Mouse (Mus musculus) midbrain, embryonic 11.5 days (tissue): ENCODE data around the gene Jhy. TPM values are rescaled to one million over a fixed set of nuclear protein-coding genes. Genes with fewer than 3 reads are reported as not detected.

ENCODE experiments used
- ATAC-seq: fragments of 200-750 bp; cut with Nextera tagmentation; 2 replicates; pipeline ENCODE4 v1.8.0; 2017; ENCODE audit warnings: moderate TSS enrichment, moderate library complexity; ENCODE audit not compliant: low FRiP score
- DNase-seq: peaks from one replicate; pipeline ENCODE4 v3.0.0; 2015; ENCODE audit warnings: low spot score; ENCODE audit errors: missing footprints
- H3K27ac ChIP-seq: fragments of 300-500 bp; sonication (generic); 2 replicates; pipeline ENCODE4 v1.5.1; 2014; ENCODE audit warnings: low read depth, low read length
- H3K27me3 ChIP-seq: fragments of 300-500 bp; sonication (generic); 2 replicates; pipeline ENCODE4 v1.6.1; 2014; ENCODE audit warnings: mild to moderate bottlenecking, low read length, moderate library complexity, mixed read lengths; ENCODE audit not compliant: control insufficient read depth, insufficient read depth
- H3K36me3 ChIP-seq: fragments of 300-500 bp; sonication (generic); 2 replicates; pipeline ENCODE4 v1.6.1; 2014; ENCODE audit warnings: mild to moderate bottlenecking, low read length, moderate library complexity, mixed read lengths; ENCODE audit not compliant: control insufficient read depth, insufficient read depth
- H3K4me1 ChIP-seq: fragments of 300-500 bp; sonication (generic); 2 replicates; pipeline ENCODE4 v1.6.1; 2014; ENCODE audit warnings: low read length; ENCODE audit not compliant: control insufficient read depth, insufficient read depth
- H3K4me2 ChIP-seq: fragments of 300-500 bp; sonication (generic); 2 replicates; pipeline ENCODE4 v1.6.1; 2014; ENCODE audit warnings: mild to moderate bottlenecking, moderate library complexity
- H3K4me3 ChIP-seq: fragments of 300-500 bp; sonication (generic); 2 replicates; pipeline ENCODE4 v1.5.1; 2014; ENCODE audit warnings: low read depth, low read length
- H3K9ac ChIP-seq: fragments of 300-500 bp; sonication (generic); 2 replicates; pipeline ENCODE4 v1.6.1; 2014; ENCODE audit warnings: low read length
- H3K9me3 ChIP-seq: fragments of 300-500 bp; sonication (generic); 2 replicates; pipeline ENCODE4 v1.6.1; 2016; ENCODE audit warnings: low read length; ENCODE audit not compliant: control insufficient read depth
- WGBS: fragments of 180-500 bp; shearing (Covaris S2); extraction: QIAGEN DNeasy Blood & Tissue Kit; methylation state at CpG from one replicate; pipeline ENCODE4 v1.1.7; 2014; 5-methylcytosine and 5-hydroxymethylcytosine counted together
- polyA plus RNA-seq: library from polyadenylated mRNA; unstranded; fragments of >200 nt; fragmentation: Nextera tagmentation; extraction: Ambion mirVana; gene quantifications from 2 replicates; pipeline ENCODE4 v1.2.1, GENCODE M21; 2014

The Jhy gene
- polyA plus RNA-seq, 1 experiment from 2014 or later, result 3.4 TPM

GRCm38 (mm10) chr9:40989940-40990588 is 26.1 kb upstream of the Jhy start:
- no peaks in the 10 kb centered on the region for H3K9me3 ChIP-seq
- H3K36me3 ChIP-seq, result no peaks in the 10 kb centered on the region
- H3K4me1 ChIP-seq, result no peaks in the 10 kb centered on the region
- H3K9ac ChIP-seq, result no peak overlapping the region
- ATAC-seq, result peak; percentile 35; the same call in 1 of the 2 replicates
- H3K27me3 ChIP-seq, result no peaks in the 10 kb centered on the region
- DNase-seq, result peak; percentile 93
- H3K4me2 ChIP-seq, result no peak overlapping the region
- H3K27ac ChIP-seq, result no peak overlapping the region
- WGBS, result 45% methylated on average over 4 of the region's 4 CpGs
- no peak overlapping the region for H3K4me3 ChIP-seq

- WGBS, result 67% methylated on average over 3 of the region's 3 CpGs
- ATAC-seq (no peak), DNase-seq (no peak)
- Histone ChIP-seq H3K36me3 (no peaks in the 10 kb centered on the region), H3K27me3 (no peaks in the 10 kb centered on the region), H3K9me3 (no peaks in the 10 kb centered on the region), H3K4me3 (no peak overlapping the region), H3K4me1 (no peaks in the 10 kb centered on the region), H3K4me2 (no peak overlapping the region), H3K27ac (no peak overlapping the region), H3K9ac (no peak overlapping the region)
Measured at GRCm38 (mm10) chr9:40984313-40984712, 20.4 kb upstream of the Jhy start.

- DNase-seq, result no peak
- WGBS, result 90% methylated on average over 3 of the region's 3 CpGs
- ATAC-seq, result no peak
Measured at GRCm38 (mm10) chr9:40983758-40984157, 19.8 kb upstream of the Jhy start.

GRCm38 (mm10) chr9:40982480-40982879 is 18.6 kb upstream of the Jhy start:
- WGBS, result 40% methylated on average over 6 of the region's 6 CpGs
- no peak for DNase-seq
- no peak overlapping the region for H3K4me3 ChIP-seq

More at GRCm38 (mm10) chr9:40983758-40984157, 19.8 kb upstream of the Jhy start:
- Histone ChIP-seq H3K36me3 (no peaks in the 10 kb centered on the region), H3K4me1 (no peaks in the 10 kb centered on the region), H3K4me3 (no peak overlapping the region), H3K9me3 (no peaks in the 10 kb centered on the region), H3K27ac (no peak overlapping the region), H3K9ac (no peak overlapping the region), H3K4me2 (no peak overlapping the region), H3K27me3 (no peaks in the 10 kb centered on the region)

GRCm38 (mm10) chr9:40974042-40974801 is 10.3 kb upstream of the Jhy start:
- 80% methylated on average over 11 of the region's 11 CpGs for WGBS
- no peak for DNase-seq
- no peak overlapping the region for H3K27ac ChIP-seq

More at GRCm38 (mm10) chr9:40982480-40982879, 18.6 kb upstream of the Jhy start:
- Histone ChIP-seq H3K4me2 (no peak overlapping the region), H3K9me3 (no peaks in the 10 kb centered on the region), H3K36me3 (no peaks in the 10 kb centered on the region), H3K27me3 (no peaks in the 10 kb centered on the region), H3K9ac (no peak overlapping the region), H3K4me1 (no peaks in the 10 kb centered on the region), H3K27ac (no peak overlapping the region)
- ATAC-seq, result no peak

GRCm38 (mm10) chr9:40964418-40964714 is 448 bp upstream of the Jhy start:
- Histone ChIP-seq H3K9ac (peak overlapping the region; percentile 66), H3K9me3 (no peaks in the 10 kb centered on the region), H3K27ac (no peak overlapping the region), H3K4me3 (peak overlapping the region; percentile 51), H3K4me2 (peak overlapping the region; percentile 95), H3K4me1 (peaks cover 9% of the 10 kb centered on the region), H3K36me3 (no peaks in the 10 kb centered on the region), H3K27me3 (peaks cover 16% of the 10 kb centered on the region)
- peak; percentile 33; the same call in 1 of the 2 replicates for ATAC-seq
- WGBS, result 12% methylated on average over 7 of the region's 7 CpGs
- DNase-seq, result no peak

More at GRCm38 (mm10) chr9:40974042-40974801, 10.3 kb upstream of the Jhy start:
- Histone ChIP-seq H3K36me3 (no peaks in the 10 kb centered on the region), H3K9ac (no peak overlapping the region), H3K27me3 (no peaks in the 10 kb centered on the region), H3K4me3 (no peak overlapping the region), H3K4me2 (no peak overlapping the region), H3K4me1 (no peaks in the 10 kb centered on the region), H3K9me3 (no peaks in the 10 kb centered on the region)
- no peak for ATAC-seq

- Histone ChIP-seq H3K27ac (no peak overlapping the region), H3K9ac (no peak overlapping the region), H3K9me3 (no peaks in the 10 kb centered on the region), H3K4me1 (peaks cover 9% of the 10 kb centered on the region), H3K27me3 (peaks cover 16% of the 10 kb centered on the region), H3K36me3 (no peaks in the 10 kb centered on the region), H3K4me2 (no peak overlapping the region), H3K4me3 (no peak overlapping the region)
- WGBS, result 72% methylated on average over 3 of the region's 3 CpGs
- no peak for ATAC-seq
- no peak for DNase-seq
Measured at GRCm38 (mm10) chr9:40961401-40961800, 2.5 kb downstream of the Jhy start.

GRCm38 (mm10) chr9:40949039-40949615 is 14.8 kb downstream of the Jhy start:
- WGBS, result 31% methylated on average over 18 of the region's 18 CpGs
- Histone ChIP-seq H3K9me3 (no peaks in the 10 kb centered on the region), H3K4me3 (no peak overlapping the region), H3K4me2 (peak overlapping the region; percentile 26), H3K9ac (peak overlapping the region; percentile 1; the same call in 1 of the 2 replicates), H3K36me3 (no peaks in the 10 kb centered on the region), H3K27me3 (no peaks in the 10 kb centered on the region), H3K27ac (peak overlapping the region; percentile 18; the same call in 1 of the 2 replicates), H3K4me1 (no peaks in the 10 kb centered on the region)
- ATAC-seq (peak; percentile 77), DNase-seq (peak; percentile 86)

- H3K27me3 ChIP-seq, result no peaks in the 10 kb centered on the region
- H3K9ac ChIP-seq, result no peak overlapping the region
- H3K4me1 ChIP-seq, result no peaks in the 10 kb centered on the region
- no peak overlapping the region for H3K4me3 ChIP-seq
- 0 out of 2 replicates have a peak overlapping the region, but pooled peaks have one; percentile 18 for H3K27ac ChIP-seq
- H3K4me2 ChIP-seq, result no peak overlapping the region
- ATAC-seq, result no peak
- H3K9me3 ChIP-seq, result no peaks in the 10 kb centered on the region
- 94% methylated on average over 6 of the region's 6 CpGs for WGBS
- no peaks in the 10 kb centered on the region for H3K36me3 ChIP-seq
- DNase-seq, result peak; percentile 84
Measured at GRCm38 (mm10) chr9:40948473-40948872, 15.4 kb downstream of the Jhy start.
